Mouse (Mus musculus): ENCODE data around the gene Paqr7. TPM values are rescaled to one million over a fixed set of nuclear protein-coding genes. Genes with fewer than 3 reads are reported as not detected.

The Paqr7 gene
- total and polyA plus RNA-seq, 3 experiments: 0.43 to 2.7 (median 0.89) TPM

GRCm38 (mm10) chr4:134465789-134466188, 30.7 kb upstream of the Paqr7 start:
- H3K36me3 ChIP-seq (replicated peaks in 1 of 2; ENCODE audit: control insufficient read depth in 1 of 2, insufficient read depth in 1 of 2, low read length in 1 of 2): peaks cover 0 to 1% of the 10 kb centered on the region in 2 experiments

DNA sequence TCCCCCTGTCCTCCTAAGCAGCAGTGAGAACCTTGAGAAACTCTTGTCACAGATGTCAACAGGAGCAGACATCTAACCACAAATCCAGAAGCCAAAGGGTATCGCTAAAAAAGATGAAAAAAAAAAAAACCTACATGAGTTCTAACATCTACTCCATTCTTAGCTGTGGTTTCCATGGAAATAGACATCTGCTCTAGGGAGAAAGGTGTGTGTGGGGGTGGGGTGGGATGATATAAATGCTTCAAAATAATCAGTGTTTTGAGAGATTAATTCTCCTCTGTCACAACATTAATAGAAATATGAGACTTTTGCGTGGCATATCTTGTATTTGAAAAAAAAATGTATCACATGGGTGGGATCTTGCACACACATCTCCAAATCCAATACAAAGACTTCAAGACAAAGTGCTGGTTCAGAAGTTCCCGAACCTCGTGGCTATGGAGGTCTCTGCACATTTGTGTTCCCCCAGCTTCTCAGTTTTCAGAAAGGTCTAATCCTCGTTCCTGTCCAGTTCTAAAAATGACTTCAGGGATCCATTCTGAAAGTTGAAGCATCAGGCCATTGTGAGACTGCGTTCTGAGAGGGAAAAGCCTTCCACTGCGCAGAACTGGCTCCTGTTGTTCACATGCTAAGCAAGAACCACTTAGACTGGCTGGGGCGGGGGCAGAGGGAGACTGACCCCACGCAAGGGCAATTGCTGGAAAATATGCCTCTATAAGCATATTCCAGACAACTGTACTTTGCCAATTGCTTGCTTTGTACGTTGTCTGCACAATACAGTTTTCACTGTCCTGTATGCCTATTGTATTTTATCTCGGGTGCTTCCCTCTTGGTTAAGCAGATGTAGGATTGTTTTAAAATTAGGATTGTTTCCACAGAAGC, 29.9 kb upstream of the Paqr7 start:
- H3K9me3 ChIP-seq (replicated peaks; ENCODE audit: low read length): peaks cover 8% of the 10 kb centered on the region
- no peak overlapping the region for H3K27ac ChIP-seq (ENCODE audit: insufficient read depth, low read depth)

More at GRCm38 (mm10) chr4:134465789-134466188, 30.7 kb upstream of the Paqr7 start:
- in situ Hi-C loops (cut with MboI; ENCODE audit: low pct_ligation_motif_present, low pct_unique_long_range_greater_than_20kb, low sequenced_read_pairs) (no loop called here), dilution Hi-C loops (cut with MboI; ENCODE audit: extremely low pct_ligation_motif_present, extremely low pct_unique_long_range_greater_than_20kb, low sequenced_read_pairs) (no loop called here)
- Histone ChIP-seq H3K4me1 (ENCODE audit: control insufficient read depth in 1 of 2, insufficient read depth in 2 of 2) (peaks cover 3% of the 10 kb centered on the region in 2 experiments), H3K9me3 (replicated peaks; ENCODE audit: low read length) (peaks cover 7% of the 10 kb centered on the region), H3K4me3 (replicated peaks in 1 of 3; ENCODE audit: low read depth in 2 of 3, low read length in 2 of 3, poor library complexity in 1 of 3) (no peak overlapping the region), H3K4me2 (ENCODE audit: insufficient read depth, low read depth, poor library complexity, severe bottlenecking) (no peak overlapping the region), H3K9ac (ENCODE audit: insufficient read depth, low read depth) (no peak overlapping the region), H3K27me3 (replicated peaks) (peaks cover 45% of the 10 kb centered on the region), H3K79me2 (replicated peaks; ENCODE audit: control insufficient read depth, extremely low read depth, insufficient read depth, poor library complexity, severe bottlenecking) (no peaks in the 10 kb centered on the region; the same call in 1 of the 2 replicates), H3K27ac (ENCODE audit: insufficient read depth, low read depth) (no peak overlapping the region)
- no peak for DNase-seq (ENCODE audit: extremely low read depth)
- TF ChIP-seq NELFE (IDR thresholded peaks at IDR 0.05; ENCODE audit: low read depth, low read length) (no peak), PAX5 (IDR thresholded peaks at IDR 0.05; ENCODE audit: low read length) (no peak), ZC3H11A (IDR thresholded peaks at IDR 0.05; ENCODE audit: low read depth, low read length) (no peak), CHD2 (IDR thresholded peaks at IDR 0.05; ENCODE audit: low read length) (no peak), TCF12 (IDR thresholded peaks at IDR 0.05; ENCODE audit: low read depth, low read length) (no peak), MYC (IDR thresholded peaks at IDR 0.05; ENCODE audit: low read depth, low read length) (no peak), POLR2A (IDR thresholded peaks at IDR 0.05; ENCODE audit: low read depth, low read length) (no peak), HCFC1 (IDR thresholded peaks at IDR 0.05; ENCODE audit: low read depth, low read length) (no peak), MEF2A (IDR thresholded peaks at IDR 0.05; ENCODE audit: borderline replicate concordance, low read depth, low read length) (no peak), USF2 (conservative IDR thresholded peaks at IDR 0.05; ENCODE audit: low read depth, low read length) (no peak), ETS1 (conservative IDR thresholded peaks at IDR 0.05; ENCODE audit: low read depth, low read length) (no peak), BHLHE40 (IDR thresholded peaks at IDR 0.05; ENCODE audit: low read depth, low read length) (no peak), POLR2AphosphoS2 (IDR thresholded peaks at IDR 0.05; ENCODE audit: low read depth, low read length) (no peak), MXI1 (IDR thresholded peaks at IDR 0.05; ENCODE audit: low read depth, low read length) (no peak), ZMIZ1 (IDR thresholded peaks at IDR 0.05; ENCODE audit: low read depth, low read length) (no peak), MAZ (IDR thresholded peaks at IDR 0.05; ENCODE audit: low read depth, low read length) (no peak), ELF1 (IDR thresholded peaks at IDR 0.05; ENCODE audit: low read depth, low read length) (no peak), SIN3A (IDR thresholded peaks at IDR 0.05; ENCODE audit: low read length) (no peak)

More for the DNA sequence above, 29.9 kb upstream of the Paqr7 start:
- Histone ChIP-seq H3K4me2 (ENCODE audit: insufficient read depth, low read depth, poor library complexity, severe bottlenecking) (no peak overlapping the region), H3K4me3 (replicated peaks in 1 of 3; ENCODE audit: low read depth in 2 of 3, low read length in 2 of 3, poor library complexity in 1 of 3) (no peak overlapping the region), H3K9ac (ENCODE audit: insufficient read depth, low read depth) (no peak overlapping the region), H3K79me2 (replicated peaks; ENCODE audit: control insufficient read depth, extremely low read depth, insufficient read depth, poor library complexity, severe bottlenecking) (no peaks in the 10 kb centered on the region; the same call in 1 of the 2 replicates), H3K4me1 (ENCODE audit: control insufficient read depth in 1 of 2, insufficient read depth in 2 of 2) (peaks cover 3% of the 10 kb centered on the region in 2 experiments), H3K36me3 (replicated peaks in 1 of 2; ENCODE audit: control insufficient read depth in 1 of 2, insufficient read depth in 1 of 2, low read length in 1 of 2) (peaks cover 4 to 5% of the 10 kb centered on the region in 2 experiments), H3K27me3 (replicated peaks) (peaks cover 45% of the 10 kb centered on the region)
- dilution Hi-C loops (cut with MboI; ENCODE audit: extremely low pct_ligation_motif_present, extremely low pct_unique_long_range_greater_than_20kb, low sequenced_read_pairs): no loop called here
- in situ Hi-C loops (cut with MboI; ENCODE audit: low pct_ligation_motif_present, low pct_unique_long_range_greater_than_20kb, low sequenced_read_pairs): no loop called here
- no peak for DNase-seq (ENCODE audit: extremely low read depth)
- TF ChIP-seq MAFK (IDR thresholded peaks at IDR 0.05; ENCODE audit: insufficient replicate concordance, low read length): no peak
